Mouse (Mus musculus) cerebellum, adult 2 months (tissue): ENCODE measurements around the gene Xaf1.

Source experiments
- CTCF ChIP-seq: fragments of 200-500 bp; IDR thresholded peaks from 2 replicates; pipeline ENCODE4 v1.5.1; 2011; ENCODE audit warnings: low read depth, mild to moderate bottlenecking, control low read depth, low read length, moderate library complexity, borderline replicate concordance; ENCODE audit not compliant: insufficient read depth
- POLR2A ChIP-seq: fragments of 200-500 bp; IDR thresholded peaks from 2 replicates; pipeline ENCODE4 v1.6.1; 2011; ENCODE audit warnings: low read length, control low read depth, borderline replicate concordance; ENCODE audit not compliant: insufficient read depth

DNA sequence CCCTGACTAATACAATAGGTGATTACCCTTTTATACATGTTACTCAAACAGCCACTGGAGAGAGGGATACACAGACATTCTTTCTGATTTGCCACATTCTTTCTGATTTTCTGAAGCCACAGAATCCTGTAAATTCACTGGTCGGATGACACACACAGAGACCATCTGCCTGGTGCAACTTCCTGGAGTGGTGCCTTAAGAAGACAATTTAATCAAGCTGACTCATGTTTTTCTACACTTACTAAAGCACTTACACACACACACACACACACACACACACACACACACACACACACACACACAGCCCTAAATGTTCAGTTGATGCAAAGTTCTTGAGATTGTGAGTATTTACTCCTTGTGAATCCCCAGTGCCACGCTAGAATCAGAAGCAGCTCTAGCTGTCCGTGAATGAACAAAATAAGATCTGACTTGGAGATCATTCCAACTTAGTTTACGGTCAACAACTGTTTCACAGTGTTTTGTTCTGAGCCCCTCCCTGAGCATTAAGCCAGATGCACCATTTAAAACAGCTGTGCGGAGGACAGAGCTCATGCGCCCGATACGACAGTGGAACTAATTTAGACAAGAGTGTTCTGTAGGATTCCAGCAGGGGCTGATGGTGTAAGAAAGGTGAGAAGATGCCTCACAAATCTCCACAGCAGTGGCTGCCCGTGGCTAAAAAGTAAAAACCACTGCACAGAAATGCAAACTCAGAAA lies 31.7 kb downstream of the Xaf1 start:
- TF ChIP-seq CTCF (no peak), POLR2A (no peak)
